Mouse (Mus musculus): ENCODE measurements around the gene Snapc3.

GRCm38 (mm10) chr4:83407688-83408087, 9.8 kb upstream of the Snapc3 start:
- TF ChIP-seq CTCF (IDR thresholded peaks at IDR 0.05; ENCODE audit: insufficient read depth, low read depth, low read length) (no peak), POLR2A (IDR thresholded peaks at IDR 0.05; ENCODE audit: insufficient read depth, low read depth, low read length) (no peak)
